Mouse (Mus musculus): ENCODE measurements around the gene Ucp1.

Ucp1 gene

GRCm38 (mm10) chr8:83332864-83333263 lies 42.7 kb downstream of the Ucp1 start:
- DNase-seq: no peak

- no peak for DNase-seq
These were observed 51.9 kb downstream of the Ucp1 start for GRCm38 (mm10) chr8:83342076-83342475.

GRCm38 (mm10) chr8:83342693-83343092 lies 52.5 kb downstream of the Ucp1 start:
- DNase-seq: no peak

Data from cerebellum, adult 8-10 months (tissue).